Mouse (Mus musculus) erythroblast, adult 5-6 weeks (primary cell): Measurements from ENCODE around the gene P2rx3. TPM values are rescaled to one million over a fixed set of nuclear protein-coding genes. Genes with fewer than 3 reads are reported as not detected.

Experiments used
- ATAC-seq: replicated peaks from 2 replicates; pipeline ENCODE4 v1.8.0; 2016; ENCODE audit warnings: moderate number of reproducible peaks, mild to moderate bottlenecking, moderate TSS enrichment, inconsistent platforms; ENCODE audit not compliant: poor library complexity, low FRiP score, severe bottlenecking
- total RNA-seq, 2 experiments: library from RNA; stranded (forward) in 1 of 2; stranded (reverse) in 1 of 2; fragments of 150-400 nt in 1 of 2; fragments of 200-764, 138-1000 nt in 1 of 2; gene quantifications; 2 replicates each; pipeline versions ENCODE4 v1.2.3 to v1.2.4; 2015 to 2017; ENCODE audit warnings: low replicate concordance in 2 of 2

The P2rx3 gene
- total RNA-seq, 2 experiments from 2014 or later, result not detected

DNA sequence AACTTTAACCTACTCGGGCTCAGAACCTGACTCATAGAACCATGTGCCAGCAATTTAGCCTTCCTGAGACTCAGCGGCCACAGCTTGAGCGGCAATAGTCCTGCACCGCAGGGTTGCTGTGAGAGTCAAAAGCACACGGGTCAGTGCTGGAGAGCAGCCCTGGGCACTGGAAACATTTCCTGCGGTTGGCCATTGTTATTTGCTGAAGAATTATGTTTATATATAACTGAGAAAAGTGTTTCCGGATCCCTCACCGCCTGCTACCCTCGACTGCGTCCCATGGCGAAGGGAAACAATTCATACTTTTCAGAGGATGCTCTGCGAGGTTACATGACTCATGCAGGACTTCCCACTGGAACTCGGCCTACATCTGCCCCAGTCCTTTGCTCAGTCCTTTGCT is 35.8 kb downstream of the P2rx3 start:
- no peak for ATAC-seq

DNA sequence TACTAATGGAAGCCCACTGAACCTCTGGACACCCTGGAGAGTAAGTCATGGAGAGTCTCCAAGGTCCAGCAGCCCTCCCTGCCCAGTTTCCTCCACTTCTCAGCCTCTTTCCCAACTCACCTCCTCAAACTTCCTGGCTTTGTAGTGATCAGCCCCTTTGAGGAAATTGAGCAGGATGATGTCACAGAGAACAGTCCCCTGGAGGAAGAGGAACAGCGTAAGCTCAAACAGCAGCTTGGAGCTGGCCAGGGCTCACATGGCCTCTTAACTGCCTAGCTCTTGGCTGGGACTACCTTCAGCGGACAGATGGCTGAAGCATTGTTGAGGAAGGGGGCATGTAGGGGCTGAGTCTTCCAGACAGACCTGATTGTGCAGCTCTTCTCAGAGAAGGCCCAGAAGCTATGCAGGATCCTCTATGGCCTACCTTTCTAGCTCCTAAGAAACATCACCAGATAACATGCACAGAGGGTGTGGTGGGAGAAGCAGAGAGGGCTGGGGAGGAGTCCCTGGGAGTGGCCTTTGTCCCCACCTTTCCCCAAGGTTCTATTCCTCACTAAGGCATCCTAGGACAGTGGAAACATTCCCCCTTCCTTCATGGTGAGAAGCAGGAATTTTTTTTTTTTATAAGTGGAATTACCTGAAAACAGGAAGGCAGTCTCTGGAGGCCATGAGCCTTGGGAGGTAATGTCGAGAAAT is 37.6 kb downstream of the P2rx3 start:
- ATAC-seq, result no peak

DNA sequence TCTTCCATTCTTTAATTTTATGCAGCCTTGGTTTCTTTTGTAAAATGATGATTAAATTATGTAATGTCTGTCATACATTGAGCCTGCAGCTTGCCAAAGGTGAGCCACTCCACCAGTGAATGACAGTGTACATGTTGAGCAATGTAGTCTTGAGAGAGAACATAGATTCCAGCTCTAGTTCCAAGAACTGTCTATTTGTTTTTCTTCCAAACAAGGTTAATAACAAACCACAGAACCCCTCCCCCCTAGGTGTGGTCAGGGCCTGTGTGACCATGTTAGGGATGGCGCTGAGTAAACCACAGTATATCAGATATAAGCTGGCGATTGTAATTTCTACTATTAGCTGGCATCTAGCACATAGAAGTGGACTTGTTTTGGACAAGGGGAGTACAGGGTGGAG is 40.9 kb downstream of the P2rx3 start:
- ATAC-seq, result no peak

DNA sequence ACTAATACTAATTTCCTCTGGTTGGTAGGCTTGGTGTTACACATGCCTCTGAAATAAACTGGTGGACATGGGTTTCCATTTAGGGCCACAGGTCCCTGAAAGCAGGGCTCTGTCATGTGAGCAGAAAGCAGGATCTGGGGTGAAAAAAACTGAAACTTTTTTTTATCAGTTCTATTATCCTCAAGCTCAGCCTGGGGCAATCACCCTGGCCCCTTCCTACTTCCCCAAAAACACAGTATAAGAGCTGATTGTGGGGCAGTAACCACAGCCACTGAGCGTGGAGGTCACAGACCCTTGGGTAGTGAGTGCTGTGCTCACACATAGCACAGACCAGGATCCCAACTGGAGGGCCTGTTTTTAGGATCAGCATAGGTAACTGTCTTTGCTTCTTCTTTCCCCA is 49.3 kb downstream of the P2rx3 start, which contains the start of gene Prg3:
TSS of gene Prg3 (plus strand) at position 286 of the 400 bp plus-strand sequence.
- ATAC-seq, result no peak

DNA sequence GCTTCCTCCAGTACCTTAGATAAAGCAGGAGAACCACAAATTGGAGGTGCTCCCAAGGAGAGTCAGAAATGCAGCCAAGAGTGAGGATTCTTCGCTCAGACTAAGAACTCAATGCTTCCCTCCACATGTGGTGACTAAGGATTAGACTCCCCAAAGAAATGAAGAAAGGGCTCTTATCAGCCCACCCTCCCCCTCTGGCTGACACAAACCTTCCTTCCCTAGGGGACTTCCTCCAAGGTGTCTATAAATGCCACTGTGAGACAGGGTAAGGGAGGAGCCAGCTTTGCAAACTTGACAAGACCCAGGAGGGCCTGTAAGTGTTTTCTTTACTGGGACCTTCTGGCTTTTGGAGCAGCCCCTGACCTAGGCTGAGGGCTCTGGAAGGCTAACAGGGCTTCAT is 57.1 kb downstream of the P2rx3 start, which contains the start of gene Prg2:
TSS of gene Prg2 (plus strand) at position 274 of the 400 bp plus-strand sequence.
- ATAC-seq, result no peak

DNA sequence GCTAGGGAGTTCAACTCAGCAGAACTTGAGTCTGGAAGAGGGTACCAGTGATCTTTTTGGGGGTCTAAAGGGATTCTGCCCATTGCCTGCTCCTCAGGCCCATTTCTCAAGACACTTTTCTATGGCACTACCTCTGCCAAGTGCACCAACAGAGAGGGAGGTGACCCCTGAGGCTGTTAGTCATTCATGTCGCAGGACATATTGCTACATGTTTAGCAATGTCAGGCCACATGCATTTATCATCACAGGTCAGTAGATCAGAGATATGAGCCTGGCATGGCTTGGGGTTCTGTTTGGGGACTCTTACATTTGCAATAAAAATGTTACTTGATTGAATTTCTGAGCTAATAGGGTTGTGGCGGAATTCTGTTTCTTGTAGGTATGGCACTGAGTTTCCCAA is 61.7 kb downstream of the P2rx3 start:
- no peak for ATAC-seq

DNA sequence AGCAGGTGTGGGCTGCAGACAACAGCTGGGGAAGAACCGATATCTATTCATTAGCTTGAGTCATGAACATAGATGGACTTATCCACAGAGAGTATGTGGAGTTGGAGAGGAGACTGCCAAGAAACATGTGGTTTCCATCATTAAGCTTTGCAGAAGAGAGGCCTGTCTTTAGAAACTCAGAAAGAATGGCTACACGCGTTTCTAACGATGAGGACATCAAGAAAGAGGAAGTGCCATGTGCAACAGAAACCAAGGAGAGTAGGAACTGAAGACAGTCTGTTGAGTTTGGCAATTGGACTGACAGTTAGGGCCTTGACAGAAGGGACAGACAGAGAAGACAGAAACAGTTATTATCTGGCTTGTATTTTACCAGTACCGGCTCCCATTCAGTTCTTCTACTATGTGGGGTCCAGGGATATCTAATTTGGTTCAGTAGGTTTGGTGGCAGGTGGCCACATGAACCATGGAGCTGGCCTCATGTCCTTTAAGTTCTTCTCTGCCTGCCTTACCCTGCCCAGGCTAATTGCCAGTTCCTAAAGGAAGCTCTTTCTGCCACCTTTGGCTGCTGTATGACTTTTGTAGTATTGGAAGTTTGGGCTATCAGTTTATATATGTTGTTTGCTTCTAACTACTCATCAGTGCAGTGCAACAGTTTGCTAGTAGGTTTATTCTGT is 69.8 kb downstream of the P2rx3 start:
- ATAC-seq, result no peak

DNA sequence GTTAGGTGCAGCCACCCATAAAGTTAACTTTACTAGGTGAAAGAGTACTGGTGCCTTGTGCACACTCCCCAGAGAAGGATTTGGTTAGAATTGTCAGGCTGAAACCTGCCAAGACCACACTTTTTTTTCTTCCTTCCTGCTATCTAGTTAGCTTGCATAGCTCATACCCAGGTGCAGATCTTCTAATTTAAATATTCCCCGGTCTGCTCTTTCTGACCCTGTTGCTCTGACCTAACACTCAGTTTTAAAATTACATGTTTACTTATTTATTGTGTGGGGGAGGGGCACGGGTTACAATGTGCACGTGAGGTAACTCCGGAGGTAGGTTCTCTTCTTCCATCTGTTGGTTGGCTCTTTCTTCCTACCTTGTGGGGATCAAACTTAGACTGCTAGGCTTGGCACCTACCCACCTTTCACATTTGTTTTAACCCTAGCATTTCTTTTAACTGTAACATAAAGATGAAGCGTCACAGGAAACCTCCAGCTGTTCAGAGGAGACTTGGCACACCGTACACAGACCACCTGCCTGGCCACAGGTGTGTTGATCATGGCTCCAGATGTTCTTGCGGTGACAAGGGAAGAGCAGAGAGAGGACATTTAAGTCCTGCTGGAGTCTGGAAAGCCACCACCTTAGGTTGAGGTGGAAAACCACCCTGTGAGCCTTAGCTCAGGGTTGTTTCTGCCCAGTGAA is 73.0 kb downstream of the P2rx3 start:
- ATAC-seq, result no peak

DNA sequence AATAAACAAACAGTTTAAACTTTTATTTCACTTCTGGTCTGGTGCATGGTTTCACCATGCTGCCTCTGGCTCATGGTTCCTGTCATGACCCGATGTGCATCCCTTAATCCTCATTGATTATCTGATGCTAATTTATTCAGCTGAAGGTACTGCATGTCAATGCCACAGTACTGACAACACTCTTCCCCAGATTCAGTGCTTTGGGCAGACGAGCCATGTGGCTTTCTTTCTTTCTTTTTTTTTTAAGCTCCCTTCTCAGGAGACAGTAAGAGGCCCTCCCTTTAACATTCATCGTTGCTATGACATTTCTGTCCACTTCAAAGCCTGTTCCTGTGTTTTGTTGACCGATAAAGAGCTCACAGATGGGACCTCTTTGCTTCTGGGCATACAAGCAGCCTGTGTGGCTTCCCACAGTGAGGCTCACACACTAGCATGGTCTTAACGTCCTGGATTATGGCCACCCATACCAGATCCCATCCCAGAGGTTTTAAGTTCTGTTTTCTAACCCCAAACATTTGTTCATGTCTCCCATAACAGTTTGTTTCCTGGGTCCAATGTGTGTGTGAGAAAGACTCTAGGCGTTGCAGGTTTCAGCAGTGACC is 74.3 kb downstream of the P2rx3 start:
- no peak for ATAC-seq

DNA sequence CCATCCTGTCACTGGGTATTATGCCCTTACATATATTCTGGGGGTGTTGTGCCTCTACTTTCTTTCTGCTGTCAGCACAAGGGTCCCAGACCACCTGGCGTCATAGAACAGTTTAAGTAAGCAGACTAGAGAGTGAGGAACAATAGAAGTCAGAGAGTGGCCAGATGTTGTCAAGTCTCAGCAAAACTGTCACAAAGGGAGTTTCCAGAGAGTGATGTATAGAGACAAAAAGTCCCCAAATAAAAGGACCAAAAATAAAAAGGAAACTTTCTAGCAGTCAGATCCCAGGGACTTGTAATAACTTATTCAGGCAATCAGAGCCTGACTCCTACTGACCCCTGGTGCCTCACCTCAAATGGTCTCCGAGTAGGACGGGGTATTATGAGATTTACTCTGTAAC is 75.4 kb downstream of the P2rx3 start:
- no peak for ATAC-seq

DNA sequence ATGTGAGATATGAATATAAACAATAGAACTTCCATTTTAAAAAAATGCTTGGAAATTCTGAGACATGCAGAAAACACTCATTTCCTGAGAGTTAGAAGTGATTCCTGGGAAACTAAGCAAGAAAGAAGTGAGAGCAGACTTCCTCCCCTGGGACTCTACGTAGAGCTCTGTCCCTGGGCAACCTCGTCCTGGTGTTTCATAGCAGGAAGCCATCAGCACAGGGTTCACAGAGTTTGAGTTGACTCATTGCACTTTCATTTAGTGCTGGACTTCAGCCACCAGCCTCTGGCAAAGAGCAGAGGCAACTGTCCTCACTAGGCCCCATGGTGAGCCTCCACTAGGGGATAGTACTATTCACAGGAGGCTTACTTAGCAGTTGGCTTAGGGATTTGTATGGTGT is 76.0 kb downstream of the P2rx3 start:
- ATAC-seq, result no peak

DNA sequence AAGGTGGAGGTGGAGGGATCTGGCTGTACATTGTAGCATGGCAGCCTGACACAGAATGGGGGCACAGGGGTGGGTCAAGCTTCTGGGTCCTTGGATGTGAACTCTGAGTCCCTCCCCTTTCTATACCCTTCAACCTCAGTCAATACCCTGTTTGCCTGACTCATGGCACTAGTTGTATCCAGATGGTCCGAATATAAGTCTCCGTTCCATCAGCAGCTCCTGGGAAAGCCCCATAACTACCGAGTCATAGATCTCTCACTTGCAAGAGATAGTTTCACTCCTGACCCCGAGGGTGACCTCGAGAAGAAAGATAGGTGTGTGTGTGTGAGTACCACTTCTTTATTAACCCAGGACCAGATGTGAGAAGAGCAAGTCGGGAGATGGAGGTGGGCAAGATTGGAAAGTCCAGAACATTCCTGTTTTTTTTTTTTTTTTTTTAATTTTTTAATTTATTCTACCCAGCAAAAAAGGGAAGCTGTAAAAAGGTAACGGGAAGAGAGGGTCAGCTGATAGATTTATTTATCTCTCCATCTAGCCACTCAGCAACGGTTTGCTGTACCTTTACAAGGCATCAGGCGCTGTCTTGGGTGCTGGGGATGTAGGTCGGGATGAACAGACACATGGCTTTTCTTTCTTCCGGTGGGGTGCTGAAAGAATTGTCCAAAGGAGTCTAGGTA is 78.5 kb downstream of the P2rx3 start:
- ATAC-seq, result no peak

DNA sequence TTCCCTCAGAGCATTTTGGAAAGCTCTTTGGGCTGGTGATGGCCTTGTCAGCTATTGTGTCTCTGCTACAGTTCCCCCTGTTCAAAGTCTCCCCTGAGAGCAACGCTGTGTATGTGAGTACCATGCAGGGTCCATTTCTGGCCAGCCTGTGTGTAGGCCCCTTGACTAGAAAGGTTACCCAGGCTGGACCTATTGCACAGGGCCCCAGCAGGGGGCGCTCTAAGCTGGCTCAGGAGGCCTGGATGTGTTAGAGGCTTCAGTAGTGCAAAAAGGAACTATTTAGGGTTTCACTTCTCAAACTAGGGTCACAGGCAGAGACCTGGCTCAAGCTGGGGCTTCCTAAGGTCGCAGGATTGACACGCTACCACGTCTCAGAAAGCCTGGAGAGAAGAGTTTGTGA is 81.0 kb downstream of the P2rx3 start:
- peak; percentile 73 for ATAC-seq

DNA sequence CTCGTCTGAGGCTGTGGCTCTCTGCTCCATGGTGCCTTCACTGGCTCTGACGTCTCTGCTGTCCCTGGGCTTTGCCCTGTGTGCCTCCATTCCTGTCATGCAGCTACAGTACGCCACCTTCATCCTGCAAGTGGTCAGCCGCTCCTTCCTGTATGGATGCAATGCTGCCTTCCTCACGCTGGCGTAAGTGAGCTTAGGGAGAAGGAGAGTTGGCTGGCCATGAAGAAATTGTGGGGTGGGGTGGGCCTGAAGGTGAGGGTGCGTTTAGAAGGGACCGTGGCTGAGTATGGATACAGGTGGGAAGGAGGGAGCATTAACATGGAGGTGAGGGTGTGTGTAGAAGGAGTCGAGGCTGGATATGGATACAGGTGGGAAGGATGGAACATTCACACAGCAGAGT is 81.8 kb downstream of the P2rx3 start:
- ATAC-seq, result no peak

DNA sequence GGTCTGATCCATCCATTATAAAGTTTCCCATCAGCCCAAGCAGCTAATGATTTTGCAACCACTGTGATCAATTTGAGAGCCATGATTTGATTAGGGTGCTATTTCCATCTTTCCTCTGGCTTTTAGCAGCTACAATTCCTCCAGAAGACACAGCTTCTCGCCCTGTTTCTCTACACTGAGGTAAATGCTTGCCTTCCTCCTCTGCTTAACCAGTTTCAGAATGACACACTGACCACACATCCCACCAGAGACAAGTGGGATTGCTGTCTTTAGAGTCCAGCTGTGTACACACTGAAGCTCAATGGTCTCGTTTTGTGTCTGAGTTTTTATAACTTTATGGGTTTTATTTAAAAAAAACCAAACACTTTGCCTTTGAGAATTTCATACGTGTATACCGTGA is 84.6 kb downstream of the P2rx3 start:
- no peak for ATAC-seq

DNA sequence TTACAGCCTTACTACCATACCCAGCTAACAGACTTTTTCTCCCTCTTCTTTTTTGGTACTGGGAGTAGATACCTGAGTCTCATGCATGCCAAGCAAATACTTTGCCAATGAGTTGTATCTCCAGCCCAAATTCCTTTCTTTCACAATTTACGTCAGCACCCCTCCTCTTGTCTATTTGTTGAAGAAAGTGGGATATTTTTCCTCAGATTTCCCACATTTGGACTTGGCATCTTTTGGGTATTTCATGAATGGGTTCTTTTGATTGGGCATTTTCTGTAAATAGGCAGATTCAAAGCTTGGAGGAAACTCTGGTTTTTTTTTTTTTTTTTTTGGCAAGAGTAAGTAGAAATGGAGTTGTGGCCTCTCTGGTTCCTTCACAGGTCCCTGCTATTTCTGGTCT is 85.0 kb downstream of the P2rx3 start:
- ATAC-seq, result no peak

DNA sequence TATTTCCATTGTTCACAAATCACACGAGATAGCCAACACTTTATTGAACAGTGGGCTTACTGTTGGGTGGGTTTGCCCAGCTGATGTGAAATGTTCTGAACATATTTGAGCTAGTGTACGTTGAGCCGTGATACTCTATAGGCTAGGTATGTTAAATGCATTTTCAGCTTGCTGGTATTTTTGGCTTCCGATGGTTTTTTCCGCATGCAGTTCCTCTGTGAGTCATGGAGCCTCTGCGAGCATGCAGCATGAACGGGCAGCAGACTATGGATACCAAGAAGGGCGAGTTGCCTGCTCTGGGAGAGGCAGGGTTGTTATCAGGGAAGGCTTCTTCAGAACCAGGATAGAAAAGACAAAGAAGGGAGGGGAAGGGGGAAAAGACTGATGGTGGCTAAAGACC is 86.2 kb downstream of the P2rx3 start:
- no peak for ATAC-seq

DNA sequence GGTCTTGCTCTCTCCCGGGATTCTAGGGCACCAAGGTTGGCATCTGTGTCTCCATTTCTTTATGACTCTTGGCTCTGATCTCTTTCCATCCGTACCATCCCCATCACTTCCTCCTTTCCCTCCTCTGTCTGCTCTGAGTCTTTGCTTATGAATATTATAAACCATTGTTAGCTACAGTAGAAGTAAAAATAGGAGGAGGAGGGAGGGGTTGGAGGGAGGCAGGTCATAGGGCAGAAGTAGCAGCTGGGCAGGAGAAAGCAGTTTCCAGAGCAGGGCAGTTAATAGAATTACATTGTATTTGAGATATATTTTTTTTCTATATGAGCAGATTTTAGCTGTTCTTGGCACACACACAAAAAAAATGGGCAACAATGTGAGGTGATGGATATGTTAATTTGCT is 88.5 kb downstream of the P2rx3 start:
- ATAC-seq, result no peak
